Mouse (Mus musculus) NIH3T3 (cell line): Measurements from ENCODE around the gene Sorbs1.
A peak's percentile ranks its signal among the peaks of the same experiment; 100 is the strongest.

Experiments used
- DNase-seq: peaks from one replicate; pipeline ENCODE4 v3.0.0-alpha.2; 2012; ENCODE audit warnings: low read depth

Sorbs1 gene

DNA sequence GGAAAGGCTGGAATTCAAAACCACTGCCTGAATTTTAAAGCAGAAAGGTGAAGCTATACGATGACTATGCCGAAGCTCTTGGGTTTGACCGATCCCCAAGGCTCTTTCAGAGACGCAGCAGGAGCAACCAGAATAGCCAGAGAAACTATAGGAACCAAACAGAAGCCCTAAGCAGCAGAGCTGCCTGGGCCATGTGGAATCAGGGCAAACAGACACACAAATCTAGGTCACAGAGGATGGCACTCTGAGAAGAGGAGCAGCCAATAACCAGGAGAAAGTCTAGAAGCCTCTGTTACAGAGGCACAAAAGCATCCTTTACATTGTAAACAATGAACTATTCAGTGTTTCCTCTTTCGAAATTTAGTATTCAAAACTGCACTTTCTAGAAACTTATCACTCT is 140.9 kb downstream of the Sorbs1 start:
- DNase-seq, result no peak

GRCm38 (mm10) chr19:40371866-40372265 is 141.7 kb downstream of the Sorbs1 start:
- peak; percentile 62 for DNase-seq

- peak; percentile 58 for DNase-seq
These were observed 143.4 kb downstream of the Sorbs1 start for GRCm38 (mm10) chr19:40369852-40370811.

DNA sequence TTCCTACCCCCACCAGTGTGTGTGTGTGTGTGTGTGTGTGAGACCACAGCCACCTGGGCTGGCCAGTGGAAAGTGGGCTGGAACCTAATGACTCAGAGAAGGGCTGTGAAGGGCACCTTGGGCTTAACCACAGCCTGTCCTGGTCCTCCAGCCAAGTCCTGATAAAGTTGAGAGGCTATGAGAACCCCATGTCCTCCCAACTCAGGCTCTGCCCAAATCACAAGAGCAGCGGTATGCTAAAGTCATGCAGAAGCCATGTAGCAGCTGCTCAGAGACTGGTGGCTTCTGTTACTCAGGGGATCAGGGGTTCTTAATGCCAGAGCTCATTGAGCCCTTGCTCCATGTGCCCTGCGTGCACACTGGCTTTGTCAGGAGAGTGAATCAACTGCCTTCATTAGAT is 145.1 kb downstream of the Sorbs1 start:
- DNase-seq, result peak; percentile 56

DNA sequence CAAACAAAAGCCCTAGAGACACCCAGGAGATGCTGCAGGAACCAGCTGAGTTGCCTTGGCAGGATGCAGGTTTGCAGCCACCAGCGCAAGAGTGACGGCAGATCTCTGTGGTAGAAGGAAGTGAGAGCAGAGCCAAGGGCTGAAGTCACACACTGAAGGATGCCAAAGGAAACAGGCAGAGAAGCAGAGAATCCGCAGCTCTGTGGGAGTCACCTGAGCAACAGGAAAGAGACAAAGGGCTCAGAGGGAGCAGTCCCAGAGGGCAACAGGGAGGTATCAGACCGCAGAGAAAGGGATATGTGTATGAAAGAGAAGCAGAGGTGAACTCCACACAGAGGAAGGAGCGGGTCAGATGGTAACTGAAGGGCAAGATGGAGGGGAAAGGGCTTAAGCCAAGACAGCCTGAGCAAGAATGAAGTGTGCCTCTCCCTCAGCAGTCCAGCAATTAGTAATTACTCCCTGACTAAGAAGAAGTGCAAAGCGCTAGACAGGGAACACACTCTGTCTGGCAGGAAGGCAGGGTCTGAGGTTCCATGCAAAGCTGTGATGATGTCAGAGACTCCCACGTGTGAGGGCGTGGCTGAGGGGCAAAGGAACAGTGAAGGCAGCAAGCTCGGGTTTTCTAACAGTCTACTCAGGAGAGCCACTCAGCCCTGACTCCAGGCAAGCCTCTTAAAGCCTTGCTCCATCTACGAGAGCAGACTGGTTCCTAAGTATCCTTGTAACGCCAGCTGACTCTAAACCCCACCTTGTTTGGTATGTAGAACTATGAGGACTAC is 147.2 kb downstream of the Sorbs1 start:
- DNase-seq, result peak; percentile 87

DNA sequence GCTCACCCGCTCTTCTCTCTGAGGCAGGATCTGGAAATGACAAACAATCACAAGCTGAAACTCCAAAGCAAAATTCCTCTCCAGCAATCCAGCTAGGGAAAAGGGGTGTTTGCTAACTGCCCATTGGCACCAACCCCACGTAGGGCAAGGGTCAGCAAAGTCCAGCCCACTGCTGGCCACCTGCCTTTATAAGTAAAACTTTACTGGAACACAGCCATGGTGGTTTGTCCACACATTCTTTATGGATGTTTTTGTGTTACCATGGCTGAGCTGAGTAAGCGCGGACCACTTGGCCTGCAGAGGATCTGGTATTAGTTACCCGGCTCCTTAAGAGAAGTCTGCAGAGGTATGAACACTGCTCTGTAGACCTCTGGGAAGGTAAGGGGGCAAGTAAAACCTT is 148.4 kb downstream of the Sorbs1 start:
- DNase-seq, result peak; percentile 99

DNA sequence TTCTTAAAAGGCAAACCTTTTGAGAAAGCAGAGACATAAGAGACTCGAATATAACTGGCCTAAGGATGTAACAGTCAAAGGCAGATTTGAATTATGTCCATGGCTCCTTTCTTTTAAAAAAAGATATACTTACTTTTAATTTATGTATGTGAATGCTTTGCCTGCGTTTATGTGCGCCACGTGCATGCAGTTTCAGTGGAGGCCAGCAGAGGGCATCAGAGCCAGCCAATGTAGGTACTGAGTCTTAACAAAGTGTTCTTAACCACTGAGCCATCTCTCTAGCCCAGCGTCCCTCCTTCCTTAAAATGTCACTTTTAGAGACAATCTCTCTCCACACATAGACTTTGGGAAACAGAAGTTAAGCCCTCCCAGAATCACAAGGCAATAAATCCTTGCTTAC is 150.1 kb downstream of the Sorbs1 start:
- DNase-seq, result peak; percentile 30

DNA sequence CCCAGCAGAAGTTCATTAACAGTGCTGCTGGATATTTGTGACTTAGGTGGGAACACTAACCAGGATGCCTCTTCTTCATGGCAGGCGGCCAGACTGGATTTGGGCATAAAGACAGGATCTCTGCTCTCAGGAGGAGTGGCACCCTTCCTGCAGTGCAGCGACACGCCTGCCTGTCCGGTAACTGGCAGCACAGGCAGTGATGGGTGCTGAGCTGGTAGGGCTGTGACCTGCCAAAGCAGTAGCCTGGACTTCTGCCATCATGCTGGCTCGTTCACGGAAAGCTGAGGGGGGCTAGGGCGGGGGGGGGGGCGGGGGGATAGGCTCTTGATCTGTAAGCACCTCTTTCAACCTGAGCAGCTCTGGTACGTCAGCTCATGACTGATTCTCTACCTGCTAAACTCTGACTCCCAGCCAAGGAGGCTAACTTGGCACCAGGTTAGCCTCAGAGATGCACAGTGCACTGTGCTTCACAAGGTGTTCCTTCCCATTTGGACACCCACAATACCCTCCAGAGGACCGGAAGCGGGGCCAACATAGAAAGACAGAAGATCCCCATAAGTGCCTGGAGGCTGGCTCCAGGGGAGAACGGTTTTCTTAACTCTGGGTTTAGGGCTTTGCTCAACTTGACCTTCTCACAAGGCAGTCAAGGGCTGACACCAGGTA is 151.2 kb downstream of the Sorbs1 start:
- peak; percentile 23 for DNase-seq

GRCm38 (mm10) chr19:40359712-40360394 is 153.7 kb downstream of the Sorbs1 start:
- DNase-seq, result no peak

GRCm38 (mm10) chr19:40356536-40357522 is 156.8 kb downstream of the Sorbs1 start:
- peak; percentile 50 for DNase-seq

DNA sequence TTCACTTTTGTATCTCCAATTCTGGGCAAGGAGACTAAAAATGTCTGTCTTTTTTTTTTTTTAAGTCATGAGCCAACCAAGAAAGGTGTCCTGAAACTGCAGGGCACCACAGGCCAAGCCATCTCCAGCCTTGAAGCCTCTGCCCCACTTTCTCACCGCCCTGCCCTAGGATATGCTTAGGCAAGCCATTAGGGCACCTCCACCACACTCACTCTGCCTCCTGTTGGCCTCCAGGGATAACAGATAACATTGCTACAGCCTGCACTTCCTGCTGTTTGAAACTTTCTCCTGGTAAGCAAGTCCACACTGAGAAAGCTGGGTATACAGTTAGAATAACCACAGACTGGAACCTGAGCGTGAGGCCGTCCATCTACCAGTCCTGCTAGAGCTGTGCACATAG is 158.5 kb downstream of the Sorbs1 start:
- DNase-seq, result no peak

DNA sequence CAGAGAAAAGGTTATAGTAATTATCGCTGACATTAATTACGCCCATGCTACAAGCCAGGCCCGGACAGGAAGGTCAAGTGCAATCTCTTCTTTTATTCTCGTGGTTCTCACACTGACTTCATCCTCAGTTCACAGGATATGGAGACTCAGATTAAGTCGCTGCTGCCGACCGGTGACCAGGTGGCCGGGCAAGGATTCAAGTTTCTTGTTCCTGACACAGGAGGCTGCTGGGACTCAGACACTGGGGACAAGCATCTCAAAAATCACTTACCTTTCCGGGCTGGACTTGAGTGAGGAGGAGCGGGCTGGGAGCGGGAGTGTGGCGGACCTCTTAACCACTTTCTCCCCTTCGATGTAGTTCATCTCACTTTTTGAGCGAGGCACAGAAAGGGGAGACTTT is 161.6 kb downstream of the Sorbs1 start:
- DNase-seq, result no peak

DNA sequence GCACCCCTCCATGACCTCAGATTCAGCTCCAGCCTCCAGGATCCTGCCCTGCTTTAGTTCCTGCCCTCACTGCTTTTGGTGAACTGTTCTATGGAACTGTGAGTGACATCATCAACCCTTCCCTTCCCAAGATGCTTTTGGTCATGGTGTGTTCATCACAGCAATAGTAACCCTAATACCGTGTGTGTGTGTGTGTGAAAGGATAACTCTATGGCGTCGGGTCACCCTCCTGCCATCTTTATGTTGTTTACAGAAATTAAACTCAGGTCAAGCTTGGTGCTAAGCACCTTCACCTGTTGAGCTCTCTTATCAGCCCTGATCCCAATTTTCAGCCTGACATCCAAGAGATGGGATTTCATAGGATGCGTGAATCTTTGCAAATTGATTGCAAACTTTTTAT is 162.7 kb downstream of the Sorbs1 start:
- no peak for DNase-seq

DNA sequence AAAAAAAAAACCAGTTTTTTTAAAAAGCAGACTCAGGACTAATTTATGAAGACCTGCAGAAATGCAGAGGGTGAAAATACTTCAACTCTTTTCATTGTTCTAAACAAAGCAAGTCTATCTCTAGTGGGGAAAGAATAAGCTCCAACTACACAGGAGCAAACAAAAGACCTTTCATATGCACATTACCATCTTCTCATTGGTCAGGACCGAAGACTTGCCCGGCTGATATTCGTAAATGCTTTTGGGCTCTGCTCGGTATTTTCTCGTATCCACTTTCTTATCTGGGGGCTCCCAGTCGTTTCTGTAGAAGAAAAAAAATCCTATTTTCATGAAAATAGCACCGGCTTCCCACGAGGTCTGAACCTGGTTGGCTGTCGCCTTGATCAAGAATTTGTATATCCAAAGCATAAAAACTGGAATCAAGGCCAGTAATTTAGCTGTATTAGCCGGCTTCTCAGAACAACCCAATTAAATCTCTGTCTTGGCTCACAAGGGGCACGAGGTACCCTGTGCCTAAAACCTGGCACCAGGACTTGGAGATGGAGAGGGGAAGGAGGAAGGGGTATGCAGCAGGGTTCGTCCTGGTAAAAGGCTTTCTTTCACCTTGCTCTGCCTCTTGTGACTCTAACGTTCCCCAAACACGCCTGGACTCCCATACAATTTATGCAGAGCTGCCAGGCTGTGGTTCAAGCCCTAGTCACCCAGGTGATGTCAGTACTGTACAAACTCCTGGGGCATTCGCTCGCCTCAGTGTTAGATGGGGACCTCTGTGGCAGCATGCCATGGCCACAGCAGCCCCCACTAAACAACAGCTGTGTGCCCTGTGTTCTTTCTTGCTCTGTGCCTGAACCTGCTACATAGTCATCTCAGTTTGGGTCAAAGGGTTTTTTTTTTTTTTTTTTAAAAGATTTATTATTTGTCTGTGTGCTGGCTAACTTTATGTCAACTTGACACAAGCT is 163.6 kb downstream of the Sorbs1 start:
- no peak for DNase-seq

GRCm38 (mm10) chr19:40349281-40349680 is 164.3 kb downstream of the Sorbs1 start:
- DNase-seq, result no peak

- DNase-seq, result no peak
These were observed 164.9 kb downstream of the Sorbs1 start for GRCm38 (mm10) chr19:40348652-40349051.

DNA sequence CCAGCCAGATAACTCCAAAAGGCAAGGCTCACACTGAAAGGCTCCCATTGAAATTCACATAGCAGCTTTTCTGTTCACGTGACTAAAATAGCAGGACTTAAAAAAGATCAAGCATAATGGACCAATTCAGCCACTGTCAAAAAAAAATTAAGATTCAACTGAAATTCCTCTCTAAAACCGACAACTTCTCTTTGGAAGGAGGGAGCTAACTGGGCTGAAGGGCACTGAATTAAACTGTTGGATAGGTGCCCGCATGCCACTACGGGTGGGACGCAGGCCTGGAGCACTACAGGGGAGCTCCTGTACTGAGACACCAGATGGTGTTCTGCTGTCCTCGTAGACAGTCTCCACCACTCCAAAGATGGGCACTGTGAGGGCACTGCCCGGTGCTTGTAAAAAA is 165.4 kb downstream of the Sorbs1 start:
- DNase-seq, result no peak

DNA sequence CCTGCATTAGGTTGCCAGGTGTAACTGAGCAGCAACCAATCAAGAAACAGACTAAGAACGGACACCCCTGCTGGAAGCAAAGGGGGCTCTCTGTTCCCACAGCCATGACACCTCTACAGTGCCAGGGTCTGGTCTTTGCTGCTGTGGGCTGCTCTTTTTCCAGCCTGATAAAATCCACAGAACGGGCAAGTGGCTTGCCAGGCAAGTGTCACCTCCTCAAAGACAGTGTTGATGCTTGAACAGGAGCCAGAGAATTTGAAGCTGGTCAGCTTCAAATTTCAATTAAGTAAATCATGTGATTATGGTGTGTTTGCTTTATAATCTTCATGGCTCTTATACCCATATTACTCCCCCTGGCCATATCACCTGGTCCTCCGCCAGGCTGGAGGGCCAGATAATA is 166.7 kb downstream of the Sorbs1 start:
- no peak for DNase-seq

DNA sequence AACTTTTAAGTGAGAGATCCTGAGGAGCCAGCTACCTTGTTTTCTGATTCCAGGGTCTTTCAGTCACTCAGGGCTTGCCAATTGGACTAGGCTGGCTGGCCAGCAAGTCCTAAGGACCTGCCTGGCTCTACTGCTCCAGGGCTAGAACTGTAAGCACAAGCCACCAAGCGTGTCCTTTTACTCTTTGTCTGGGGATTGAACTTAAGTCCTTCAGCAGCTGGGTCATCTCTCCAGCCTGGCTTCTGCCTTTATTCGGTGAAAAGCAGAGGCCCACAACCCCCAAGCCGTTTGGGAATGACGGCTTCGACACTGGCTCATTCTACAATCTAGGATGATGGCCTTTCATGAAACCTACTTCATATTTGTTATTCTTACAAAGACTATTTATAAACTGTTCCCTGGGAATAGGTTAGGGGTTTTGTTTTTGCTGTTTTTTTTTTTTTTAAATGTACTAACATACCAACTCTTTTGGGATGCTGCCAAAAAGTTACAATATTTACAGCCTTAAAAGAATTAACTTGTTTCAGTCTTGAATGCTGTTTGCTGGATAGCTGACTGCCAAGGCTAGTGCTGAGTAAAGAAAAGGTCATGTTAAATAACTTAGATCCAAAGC is 167.2 kb downstream of the Sorbs1 start:
- peak; percentile 67 for DNase-seq
